Mouse (Mus musculus) embryonic fibroblast, embryonic 13.5 days (primary cell): ENCODE results near the gene March9.

Experiments used
- CTCF ChIP-seq: IDR thresholded peaks from 2 replicates; pipeline ENCODE4 v1.5.1; 2011; ENCODE audit warnings: mild to moderate bottlenecking, control low read depth, low read length, moderate library complexity, borderline replicate concordance; ENCODE audit not compliant: insufficient read depth
- POLR2A ChIP-seq: IDR thresholded peaks from 2 replicates; pipeline ENCODE4 v1.6.1; 2011; ENCODE audit warnings: low read depth, mild to moderate bottlenecking, control low read depth, low read length, moderate library complexity

DNA sequence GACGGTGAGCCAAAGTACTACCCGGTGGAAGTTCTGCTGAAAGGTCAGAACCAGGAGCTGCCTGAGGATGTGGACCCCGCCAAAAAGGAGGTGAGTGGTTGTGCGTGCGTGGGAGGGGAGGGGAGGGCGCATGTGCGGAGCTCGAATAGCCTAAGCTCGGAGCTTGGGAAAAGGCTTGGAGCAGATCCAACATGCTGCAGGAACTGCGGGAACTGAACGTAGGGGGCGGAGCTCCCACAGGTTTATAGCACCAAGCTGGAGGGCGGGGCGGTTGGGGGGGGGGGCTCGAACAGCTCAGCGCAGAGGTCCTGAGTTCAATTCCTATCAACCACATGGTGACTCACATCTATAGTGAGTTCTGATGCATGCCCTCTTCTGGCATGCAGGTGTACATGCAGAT is 41.6 kb downstream of the March9 start:
- TF ChIP-seq CTCF: no peak
- TF ChIP-seq POLR2A: no peak
